9 mouse cellular contexts compared by ENCODE assay signal in the genomic region with DNA sequence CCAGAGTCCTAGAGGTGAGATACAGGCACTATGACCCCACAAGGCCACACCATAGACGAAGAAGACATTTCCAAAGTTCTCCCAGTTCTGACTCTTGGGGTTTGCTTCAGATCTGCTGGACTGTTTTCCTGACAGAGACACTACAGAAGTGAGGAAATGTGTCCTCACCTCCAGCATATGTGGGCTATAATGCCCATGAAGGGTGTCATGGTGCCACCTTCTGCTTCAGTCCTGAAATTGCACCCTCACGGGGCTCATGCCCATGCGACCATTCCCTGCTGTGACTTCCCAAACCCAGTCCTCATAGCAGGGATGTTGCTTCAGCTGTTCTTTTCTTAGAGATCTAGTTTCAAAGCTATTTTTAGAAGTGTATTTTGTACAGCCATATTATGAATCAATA. TPM values are rescaled to one million over a fixed set of nuclear protein-coding genes. Genes with fewer than 3 reads are reported as not detected.
DNase-seq lines count a peak whose midpoint lies in the region; ATAC-seq and TF ChIP-seq lines count a peak whose summit lies in the region.
"Had no signal": no experiment of that assay in that cellular context is flagged by ENCODE, and none has a peak within 500 bp of the region (broad histone marks: within the 10 kb centered on the region; RNA-seq: fewer than 3 reads in every experiment).

No protein-coding gene starts in this region.

- peak; percentile 67 for DNase-seq in adrenal gland, postnatal 10 days
- no peak for DNase-seq in adrenal gland, adult 18-20 months (ENCODE audit: low spot score in 2 of 2)
- peak; percentile 36 to 47 for DNase-seq in right cerebral cortex, postnatal 10 days (ENCODE audit: low spot score in 2 of 2)
- no peak for DNase-seq in right cerebral cortex, postnatal 36 days (ENCODE audit: low spot score in 2 of 2)
- peak; percentile 54 for DNase-seq in gastrocnemius, postnatal 25 days
- DNase-seq in kidney, postnatal 14 days = peak; percentile 67
- DNase-seq in midbrain, embryonic 14.5 days = no peak

- peak; percentile 29; the same call in 1 of the 2 replicates for TF ChIP-seq CTCF in olfactory bulb, adult 2 months (IDR thresholded peaks at IDR 0.05; ENCODE audit: insufficient read depth, low read depth, low read length)

- no peak overlapping the region for H3K9ac ChIP-seq in midbrain, embryonic 14.5 days (replicated peaks; ENCODE audit: low read length)
- H3K9ac ChIP-seq: heart, embryonic 13.5 days had no signal

- no peak for ATAC-seq in midbrain, embryonic 14.5 days (ENCODE audit: low FRiP score, low TSS enrichment)

- H3K4me2 ChIP-seq in midbrain, embryonic 14.5 days (ENCODE audit: low read length) = no peak overlapping the region
- H3K4me2 ChIP-seq: heart, embryonic 13.5 days had no signal

- no peaks in the 10 kb centered on the region for H3K9me3 ChIP-seq in midbrain, embryonic 14.5 days (ENCODE audit: control insufficient read depth, low read length)
- H3K9me3 ChIP-seq: heart, embryonic 13.5 days had no signal

- H3K27me3 ChIP-seq in midbrain, embryonic 14.5 days (ENCODE audit: control insufficient read depth, insufficient read depth, low read length) = no peaks in the 10 kb centered on the region

- no peak for TF ChIP-seq POLR2A in olfactory bulb, adult 2 months (IDR thresholded peaks at IDR 0.05; ENCODE audit: insufficient read depth, low read depth, low read length)

- H3K27ac ChIP-seq in olfactory bulb, adult 2 months (ENCODE audit: insufficient read depth, low read depth, low read length) = no peak overlapping the region
- no peak overlapping the region for H3K27ac ChIP-seq in midbrain, embryonic 14.5 days (replicated peaks; ENCODE audit: low read depth, low read length)
- H3K27ac ChIP-seq: heart, embryonic 13.5 days had no signal

- H3K36me3 ChIP-seq in midbrain, embryonic 14.5 days (ENCODE audit: control insufficient read depth, insufficient read depth, low read length) = no peaks in the 10 kb centered on the region
- H3K36me3 ChIP-seq: heart, embryonic 13.5 days had no signal

- 0 out of 2 replicates have a peak, but pooled peaks cover 2% of the 10 kb centered on the region for H3K4me1 ChIP-seq in olfactory bulb, adult 2 months (ENCODE audit: control insufficient read depth, insufficient read depth, low read length)
- H3K4me1 ChIP-seq in midbrain, embryonic 14.5 days (ENCODE audit: control insufficient read depth, insufficient read depth, low read length) = peaks cover 12% of the 10 kb centered on the region

- no peak overlapping the region for H3K4me3 ChIP-seq in olfactory bulb, adult 2 months (ENCODE audit: insufficient read depth, low read depth, low read length)
- H3K4me3 ChIP-seq in midbrain, embryonic 14.5 days (replicated peaks; ENCODE audit: low read depth, low read length) = no peak overlapping the region
- H3K4me3 ChIP-seq: heart, embryonic 13.5 days had no signal

- WGBS in olfactory bulb, adult 2 months = 65% methylated on average over 3 of the region's 3 CpGs
- 25% methylated on average over 3 of the region's 3 CpGs for WGBS in midbrain, embryonic 14.5 days

RNA-seq across cellular contexts. Expression of a gene that starts 56.3 kb away (rescaled TPM):
- 10 to 100 TPM; 95.0 to 99.0 TPM for total RNA-seq in adrenal gland, postnatal 10 days (2021)
- 100 to 1,000 TPM; 101 to 122 TPM for total RNA-seq in adrenal gland, adult 18-20 months (2021)
- 100 to 1,000 TPM; 124 to 147 TPM for total RNA-seq in gastrocnemius, postnatal 25 days (2021)
- polyA plus RNA-seq in olfactory bulb, adult 2 months (2012; ENCODE audit: insufficient read depth, insufficient read length, low replicate concordance, missing spikeins) = not detected in 2 replicates
- polyA plus RNA-seq in midbrain, embryonic 14.5 days (2014; fragmentation: Nextera tagmentation; extraction: Ambion mirVana) = 34.2 and 39.4 TPM in 2 replicates

Comparison
In these comparisons a context has a peak if more than half of its experiments do, and no peak if none do; other contexts are left out.
1. DNase-seq: peak in adrenal gland, postnatal 10 days (single experiment), right cerebral cortex, postnatal 10 days (2 of 2), gastrocnemius, postnatal 25 days (single experiment) and kidney, postnatal 14 days (single experiment); none in adrenal gland, adult 18-20 months (0 of 2), right cerebral cortex, postnatal 36 days (0 of 2) and midbrain, embryonic 14.5 days (single experiment).